Mouse (Mus musculus) left cerebral cortex, postnatal 10 days (tissue): Measurements from ENCODE around the gene Lrrk2. TPM values are rescaled to one million over a fixed set of nuclear protein-coding genes. Genes with fewer than 3 reads are reported as not detected.
"Not testable (repeated sequence)": the region's sequence is repeated elsewhere in the genome, so short reads cannot be mapped to it uniquely, and the experiment has no call there.

Source experiments
- DNase-seq, 2 experiments: peaks; one replicate each; pipeline ENCODE4 v3.0.0; 2021 to 2022; ENCODE audit warnings: low spot score in 2 of 2, mixed read lengths in 1 of 2; ENCODE audit errors: extremely low spot score in 1 of 2
- intact Hi-C: fragments of 180-260 bp; cut with DNase I; formaldehyde crosslinking; loops from one replicate; pipeline ENCODE4 v1.15.1; 2025
- total RNA-seq, 2 experiments: library from RNA; stranded (reverse); gene quantifications; 2 replicates each; pipeline ENCODE4 v1.2.3; 2021

Gene Lrrk2
- total RNA-seq, 2 experiments from 2014 or later, result 10.4 TPM

GRCm38 (mm10) chr15:91755756-91756155, 82.8 kb downstream of the Lrrk2 start:
- intact Hi-C loops, result loop anchor here (10.0 kb wide), 2 partner anchors 451 to 591 kb away; no protein-coding TSS in a partner anchor
- DNase-seq, result no peak

- no peak for DNase-seq
- intact Hi-C loops, result no loop called here
Observed at GRCm38 (mm10) chr15:91772041-91772440, 99.1 kb downstream of the Lrrk2 start.

DNA sequence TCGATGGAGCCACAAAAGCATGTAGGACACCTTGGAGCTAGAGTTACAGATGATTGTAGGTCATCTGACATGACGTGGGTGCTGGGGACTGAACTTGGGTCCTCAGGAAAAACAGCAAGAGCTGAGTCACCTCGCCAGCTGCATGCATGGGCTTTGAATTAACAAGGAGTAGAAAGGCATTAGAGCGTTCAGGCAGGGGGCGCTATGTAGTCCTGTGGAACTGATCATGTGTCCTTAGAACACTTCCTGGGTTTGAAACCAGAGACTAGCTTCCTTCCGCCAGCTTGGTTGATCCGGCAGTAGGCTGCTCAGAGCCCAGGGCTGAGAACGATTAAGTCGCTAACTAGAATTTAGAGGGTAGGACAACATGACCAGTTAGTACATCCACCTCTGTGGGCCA, 106.2 kb downstream of the Lrrk2 start:
- DNase-seq, result no peak
- intact Hi-C loops, result no loop called here

DNA sequence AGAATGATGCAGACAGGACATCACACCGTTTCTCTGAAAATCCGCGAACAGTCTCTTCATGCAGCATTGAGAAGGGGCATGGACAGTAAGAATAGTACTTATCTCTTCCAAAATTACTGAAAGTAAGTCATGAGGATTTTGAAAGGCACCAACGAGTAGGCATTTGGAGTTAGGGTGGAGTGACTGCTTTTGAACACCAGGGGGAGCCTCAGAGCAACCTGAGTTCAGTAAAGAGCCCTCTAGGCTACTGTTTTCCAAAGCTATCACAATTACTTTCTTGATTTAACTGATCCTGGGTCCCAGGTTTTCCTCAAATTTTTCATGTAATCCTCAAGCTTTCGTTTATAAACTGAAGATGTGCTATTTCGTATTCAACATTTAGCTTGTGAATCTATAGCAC, 108.2 kb downstream of the Lrrk2 start:
- peak; percentile 30 to 49 for DNase-seq
- intact Hi-C loops, result no loop called here

- intact Hi-C loops, result no loop called here
- DNase-seq, result no peak
Observed at GRCm38 (mm10) chr15:91788338-91788737, 115.4 kb downstream of the Lrrk2 start.

DNA sequence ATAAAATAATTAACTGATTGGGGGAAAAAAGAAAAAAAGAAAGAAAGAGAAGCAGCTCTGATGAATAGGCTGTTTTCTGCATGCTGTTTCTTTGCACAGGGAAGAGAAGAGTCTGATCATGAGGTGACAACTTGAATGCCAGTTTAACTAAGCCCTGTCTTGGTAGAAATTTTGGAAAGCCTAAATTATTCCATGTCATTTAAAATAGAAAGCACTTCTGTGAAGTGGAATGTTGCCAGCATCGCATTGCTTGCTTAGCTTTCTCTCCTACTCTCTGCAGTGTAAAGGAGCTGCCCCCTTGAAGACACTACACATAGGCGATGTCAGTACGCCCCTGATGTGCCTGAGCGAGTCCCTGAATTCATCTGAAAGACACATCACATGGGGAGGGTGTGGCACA, 133.5 kb downstream of the Lrrk2 start:
- peak; percentile 9 to 26 for DNase-seq
- intact Hi-C loops, result no loop called here

DNA sequence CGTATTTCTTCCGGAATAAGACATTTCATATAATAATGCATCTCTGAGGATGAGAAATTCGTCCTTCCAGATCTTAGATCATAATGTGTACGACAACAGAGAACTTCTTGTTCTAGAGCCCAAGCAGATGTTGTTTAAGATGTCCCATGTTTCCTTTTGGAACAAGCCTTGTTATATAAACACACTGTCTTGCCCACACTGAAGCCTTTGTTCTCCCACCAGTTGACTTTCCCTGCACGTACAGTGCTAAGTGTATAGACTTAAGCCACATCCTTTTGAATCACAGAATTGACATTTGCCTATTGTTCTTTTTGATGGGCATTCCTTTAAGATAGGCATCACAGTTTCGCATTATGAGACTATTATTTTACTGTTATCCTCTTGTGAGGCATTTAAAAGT, 162.3 kb downstream of the Lrrk2 start:
- no peak for DNase-seq
- intact Hi-C loops, result no loop called here

DNA sequence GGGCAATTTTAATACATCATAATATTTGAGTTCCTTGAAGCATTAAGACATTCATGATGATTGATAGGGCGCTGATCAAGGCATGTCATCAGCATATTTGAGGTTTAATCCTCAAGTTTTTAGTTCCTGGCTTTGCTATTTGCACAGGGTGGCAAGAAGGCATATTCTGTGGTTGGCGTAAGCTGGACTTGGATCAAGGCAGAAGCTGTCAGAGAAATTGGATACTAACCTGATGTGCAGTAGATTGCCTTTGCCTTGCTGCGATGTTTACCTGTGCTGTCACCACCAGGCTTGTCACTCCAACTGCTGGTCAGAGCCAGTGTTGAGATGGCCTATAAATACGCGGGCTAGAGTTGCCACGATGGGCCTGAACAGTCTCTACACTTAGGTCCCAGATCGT, 165.0 kb downstream of the Lrrk2 start, which contains the start of gene Smgc:
Gene Smgc (plus strand): TSS at position 301 of the 400 bp plus-strand sequence.
- DNase-seq, result no peak
- intact Hi-C loops, result no loop called here

DNA sequence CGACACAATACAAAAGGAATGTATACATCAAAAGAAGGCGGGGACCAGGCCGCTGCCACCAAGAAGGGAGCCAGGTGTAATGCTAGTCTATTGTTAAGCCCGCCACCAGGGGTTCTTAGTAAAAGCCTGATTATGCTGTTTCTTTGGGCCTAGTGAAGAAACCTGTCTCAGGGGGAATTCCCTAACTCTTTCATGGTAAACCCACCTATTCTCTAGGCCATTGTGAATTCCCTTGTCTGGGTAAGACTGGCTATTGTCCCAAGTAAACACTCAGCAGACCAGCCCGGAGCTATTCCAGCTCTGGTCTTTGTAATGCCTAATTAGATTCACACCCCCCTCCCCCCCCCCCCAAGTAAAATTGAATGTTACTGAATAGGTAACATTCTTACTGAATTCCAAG, 191.2 kb downstream of the Lrrk2 start:
- DNase-seq, intact Hi-C loops: not testable (repeated sequence)

Other genes with a start within 250 kb of the Lrrk2 start
- 10 to 100 TPM; 51.4 to 55.8 TPM for gene Slc2a13, start 99.9 kb upstream of the Lrrk2 start, total RNA-seq
- not detected for gene Smgc, start 165.1 kb downstream of the Lrrk2 start, total RNA-seq